Mouse (Mus musculus): ENCODE data around the gene Astn1. TPM values are rescaled to one million over a fixed set of nuclear protein-coding genes. Genes with fewer than 3 reads are reported as not detected.

Astn1 gene
- polyA plus RNA-seq, 1 experiment = not detected

GRCm38 (mm10) chr1:158548319-158548718, 186.2 kb downstream of the Astn1 start:
- Histone ChIP-seq H3K79me2 (ENCODE audit: control insufficient read depth, insufficient read depth) (no peaks in the 10 kb centered on the region), H3K27me3 (ENCODE audit: control insufficient read depth, insufficient read depth, insufficient read length) (peaks cover 9% of the 10 kb centered on the region), H3K36me3 (ENCODE audit: control insufficient read depth, insufficient read depth) (no peaks in the 10 kb centered on the region), H3K4me3 (ENCODE audit: insufficient read depth, poor library complexity, severe bottlenecking) (no peak overlapping the region), H3K79me3 (ENCODE audit: low read depth) (no peaks in the 10 kb centered on the region), H3ac (ENCODE audit: control insufficient read depth, insufficient read length, low read depth) (no peak overlapping the region)
- TF ChIP-seq CTCF (IDR thresholded peaks at IDR 0.05; ENCODE audit: control insufficient read depth, insufficient read depth, insufficient read length) (no peak), FOSL1 (IDR thresholded peaks at IDR 0.05; ENCODE audit: insufficient read depth, low read length, poor library complexity, severe bottlenecking) (no peak), MYOG (IDR thresholded peaks at IDR 0.05; ENCODE audit: control insufficient read depth, extremely low read depth, insufficient read length) (no peak), MAX (IDR thresholded peaks at IDR 0.05) (no peak), MYOD1 (IDR thresholded peaks at IDR 0.05; ENCODE audit: control insufficient read depth, insufficient read length, low read depth) (no peak), USF1 (IDR thresholded peaks at IDR 0.05; ENCODE audit: low read depth) (no peak), CEBPB (IDR thresholded peaks at IDR 0.05; ENCODE audit: low read depth) (no peak)

GRCm38 (mm10) chr1:158549616-158550015, 187.5 kb downstream of the Astn1 start:
- no peaks in the 10 kb centered on the region for H3K36me3 ChIP-seq (ENCODE audit: control insufficient read depth, insufficient read depth)
- TF ChIP-seq MAX (IDR thresholded peaks at IDR 0.05) (no peak), MYOD1 (IDR thresholded peaks at IDR 0.05; ENCODE audit: control insufficient read depth, insufficient read length, low read depth) (no peak), CEBPB (IDR thresholded peaks at IDR 0.05; ENCODE audit: low read depth) (no peak)
- no peaks in the 10 kb centered on the region for H3K79me2 ChIP-seq (ENCODE audit: control insufficient read depth, insufficient read depth)
- peaks cover 11% of the 10 kb centered on the region for H3K27me3 ChIP-seq (ENCODE audit: control insufficient read depth, insufficient read depth, insufficient read length)
- H3ac ChIP-seq (ENCODE audit: control insufficient read depth, insufficient read length, low read depth) = no peak overlapping the region
- H3K79me3 ChIP-seq (ENCODE audit: low read depth) = no peaks in the 10 kb centered on the region
- no peak overlapping the region for H3K4me3 ChIP-seq (ENCODE audit: insufficient read depth, poor library complexity, severe bottlenecking)

GRCm38 (mm10) chr1:158551951-158552350, 189.9 kb downstream of the Astn1 start:
- Histone ChIP-seq H3K79me2 (ENCODE audit: control insufficient read depth, insufficient read depth) (no peaks in the 10 kb centered on the region), H3K79me3 (ENCODE audit: low read depth) (no peaks in the 10 kb centered on the region), H3K36me3 (ENCODE audit: control insufficient read depth, insufficient read depth) (no peaks in the 10 kb centered on the region), H3K4me3 (ENCODE audit: insufficient read depth, poor library complexity, severe bottlenecking) (no peak overlapping the region), H3ac (ENCODE audit: control insufficient read depth, insufficient read length, low read depth) (no peak overlapping the region), H3K27me3 (ENCODE audit: control insufficient read depth, insufficient read depth, insufficient read length) (peaks cover 11% of the 10 kb centered on the region)
- TF ChIP-seq CTCF (IDR thresholded peaks at IDR 0.05; ENCODE audit: control insufficient read depth, insufficient read depth, insufficient read length) (no peak), MAX (IDR thresholded peaks at IDR 0.05) (no peak), MYOG (IDR thresholded peaks at IDR 0.05; ENCODE audit: control insufficient read depth, extremely low read depth, insufficient read length) (no peak), FOSL1 (IDR thresholded peaks at IDR 0.05; ENCODE audit: insufficient read depth, low read length, poor library complexity, severe bottlenecking) (no peak)

- TF ChIP-seq USF1 (IDR thresholded peaks at IDR 0.05; ENCODE audit: low read depth) = no peak
- TF ChIP-seq CTCF (IDR thresholded peaks at IDR 0.05; ENCODE audit: control insufficient read depth, insufficient read depth, insufficient read length) = no peak
- TF ChIP-seq MAX (IDR thresholded peaks at IDR 0.05) = no peak
- no peak for TF ChIP-seq MYOG (IDR thresholded peaks at IDR 0.05; ENCODE audit: control insufficient read depth, extremely low read depth, insufficient read length)
- TF ChIP-seq MYOD1 (IDR thresholded peaks at IDR 0.05; ENCODE audit: control insufficient read depth, insufficient read length, low read depth) = no peak
- no peak for TF ChIP-seq CEBPB (IDR thresholded peaks at IDR 0.05; ENCODE audit: low read depth)
- TF ChIP-seq FOSL1 (IDR thresholded peaks at IDR 0.05; ENCODE audit: insufficient read depth, low read length, poor library complexity, severe bottlenecking) = no peak
Measured at GRCm38 (mm10) chr1:158553341-158553740, 191.3 kb downstream of the Astn1 start.

GRCm38 (mm10) chr1:158554020-158554505, 192.0 kb downstream of the Astn1 start:
- H3K79me3 ChIP-seq (ENCODE audit: low read depth) = no peaks in the 10 kb centered on the region
- no peaks in the 10 kb centered on the region for H3K36me3 ChIP-seq (ENCODE audit: control insufficient read depth, insufficient read depth)
- TF ChIP-seq FOSL1 (IDR thresholded peaks at IDR 0.05; ENCODE audit: insufficient read depth, low read length, poor library complexity, severe bottlenecking) (no peak), MAX (IDR thresholded peaks at IDR 0.05) (no peak), MYOG (IDR thresholded peaks at IDR 0.05; ENCODE audit: control insufficient read depth, extremely low read depth, insufficient read length) (no peak), MYOD1 (IDR thresholded peaks at IDR 0.05; ENCODE audit: control insufficient read depth, insufficient read length, low read depth) (no peak), CTCF (IDR thresholded peaks at IDR 0.05; ENCODE audit: control insufficient read depth, insufficient read depth, insufficient read length) (no peak), USF1 (IDR thresholded peaks at IDR 0.05; ENCODE audit: low read depth) (no peak), CEBPB (IDR thresholded peaks at IDR 0.05; ENCODE audit: low read depth) (no peak)
- H3ac ChIP-seq (ENCODE audit: control insufficient read depth, insufficient read length, low read depth) = no peak overlapping the region
- peaks cover 8% of the 10 kb centered on the region for H3K27me3 ChIP-seq (ENCODE audit: control insufficient read depth, insufficient read depth, insufficient read length)
- H3K4me3 ChIP-seq (ENCODE audit: insufficient read depth, poor library complexity, severe bottlenecking) = no peak overlapping the region
- H3K79me2 ChIP-seq (ENCODE audit: control insufficient read depth, insufficient read depth) = no peaks in the 10 kb centered on the region

More at GRCm38 (mm10) chr1:158553341-158553740, 191.3 kb downstream of the Astn1 start:
- Histone ChIP-seq H3ac (ENCODE audit: control insufficient read depth, insufficient read length, low read depth) (no peak overlapping the region), H3K79me3 (ENCODE audit: low read depth) (no peaks in the 10 kb centered on the region), H3K4me3 (ENCODE audit: insufficient read depth, poor library complexity, severe bottlenecking) (no peak overlapping the region), H3K27me3 (ENCODE audit: control insufficient read depth, insufficient read depth, insufficient read length) (peaks cover 8% of the 10 kb centered on the region), H3K36me3 (ENCODE audit: control insufficient read depth, insufficient read depth) (no peaks in the 10 kb centered on the region), H3K79me2 (ENCODE audit: control insufficient read depth, insufficient read depth) (no peaks in the 10 kb centered on the region)

- TF ChIP-seq MYOD1 (IDR thresholded peaks at IDR 0.05; ENCODE audit: control insufficient read depth, insufficient read length, low read depth) (no peak), MYOG (IDR thresholded peaks at IDR 0.05; ENCODE audit: control insufficient read depth, extremely low read depth, insufficient read length) (no peak), USF1 (IDR thresholded peaks at IDR 0.05; ENCODE audit: low read depth) (no peak)
- H3K79me2 ChIP-seq (ENCODE audit: control insufficient read depth, insufficient read depth) = no peaks in the 10 kb centered on the region
Measured at GRCm38 (mm10) chr1:158573168-158573567, 211.1 kb downstream of the Astn1 start.

More at GRCm38 (mm10) chr1:158573168-158573567, 211.1 kb downstream of the Astn1 start:
- no peak overlapping the region for H3K4me3 ChIP-seq (ENCODE audit: insufficient read depth, poor library complexity, severe bottlenecking)
- peaks cover 3% of the 10 kb centered on the region for H3K27me3 ChIP-seq (ENCODE audit: control insufficient read depth, insufficient read depth, insufficient read length)
- H3K36me3 ChIP-seq (ENCODE audit: control insufficient read depth, insufficient read depth) = no peaks in the 10 kb centered on the region
- no peak overlapping the region for H3ac ChIP-seq (ENCODE audit: control insufficient read depth, insufficient read length, low read depth)
- no peaks in the 10 kb centered on the region for H3K79me3 ChIP-seq (ENCODE audit: low read depth)
